Mouse (Mus musculus) C2C12 (cell line): ENCODE measurements around the gene Rhobtb1. TPM values are rescaled to one million over a fixed set of nuclear protein-coding genes. Genes with fewer than 3 reads are reported as not detected.

ENCODE experiments used
- H3K27me3 ChIP-seq: one replicate; pipeline ENCODE4 v1.6.1; 2011; ENCODE audit not compliant: control insufficient read depth, insufficient read depth, insufficient read length
- H3K36me3 ChIP-seq: one replicate; pipeline ENCODE4 v1.6.1; 2011; ENCODE audit not compliant: control insufficient read depth, insufficient read depth
- H3K4me3 ChIP-seq: one replicate; pipeline ENCODE4 v1.5.1; 2011; ENCODE audit warnings: mild to moderate bottlenecking, control low read depth; ENCODE audit not compliant: poor library complexity, insufficient read depth, severe bottlenecking
- H3K79me2 ChIP-seq: one replicate; pipeline ENCODE4 v1.6.1; 2011; ENCODE audit not compliant: control insufficient read depth, insufficient read depth
- H3K79me3 ChIP-seq: one replicate; pipeline ENCODE4 v1.6.1; 2011; ENCODE audit warnings: low read depth, control low read depth
- H3ac ChIP-seq: one replicate; pipeline ENCODE3; 2011; ENCODE audit warnings: low read depth; ENCODE audit not compliant: control insufficient read depth, insufficient read length
- CEBPB ChIP-seq: IDR thresholded peaks from one replicate; pipeline ENCODE4 v1.6.1; 2011; ENCODE audit warnings: low read depth, mild to moderate bottlenecking, control low read depth, moderate library complexity
- CTCF ChIP-seq: IDR thresholded peaks from one replicate; pipeline ENCODE4 v1.5.1; 2011; ENCODE audit not compliant: control insufficient read depth, insufficient read depth, insufficient read length
- FOSL1 ChIP-seq: IDR thresholded peaks from one replicate; pipeline ENCODE4 v1.8.0; 2011; ENCODE audit warnings: mild to moderate bottlenecking, low read length; ENCODE audit not compliant: poor library complexity, insufficient read depth, severe bottlenecking
- MAX ChIP-seq: IDR thresholded peaks from one replicate; pipeline ENCODE4 v1.6.1; 2011; ENCODE audit warnings: mild to moderate bottlenecking, control low read depth
- MYOD1 ChIP-seq: IDR thresholded peaks from one replicate; pipeline ENCODE4 v1.6.1; 2011; ENCODE audit warnings: low read depth; ENCODE audit not compliant: control insufficient read depth, insufficient read length
- MYOG ChIP-seq: IDR thresholded peaks from one replicate; pipeline ENCODE4 v1.6.1; 2011; ENCODE audit not compliant: control insufficient read depth, insufficient read length; ENCODE audit errors: extremely low read depth
- USF1 ChIP-seq: IDR thresholded peaks from one replicate; pipeline ENCODE4 v1.6.1; 2011; ENCODE audit warnings: low read depth, mild to moderate bottlenecking, control low read depth, moderate library complexity
- polyA plus RNA-seq: library from polyadenylated mRNA; unstranded; fragments of >200 nt; fragmentation: generic; extraction: Trizol; gene quantifications from one replicate; pipeline ENCODE4 v1.2.1, GENCODE M21; 2012; ENCODE audit warnings: missing spikeins

Gene Rhobtb1
- polyA plus RNA-seq, 1 experiment = 3.8 TPM

GRCm38 (mm10) chr10:69245151-69245550, 93.9 kb downstream of the Rhobtb1 start:
- Histone ChIP-seq H3K79me2 (no peaks in the 10 kb centered on the region), H3ac (no peak overlapping the region), H3K36me3 (no peaks in the 10 kb centered on the region), H3K79me3 (no peaks in the 10 kb centered on the region), H3K27me3 (no peaks in the 10 kb centered on the region), H3K4me3 (no peak overlapping the region)
- TF ChIP-seq FOSL1 (no peak), CTCF (no peak), USF1 (no peak), CEBPB (no peak), MYOD1 (no peak), MYOG (no peak), MAX (no peak)

- no peaks in the 10 kb centered on the region for H3K36me3 ChIP-seq
- no peak overlapping the region for H3K4me3 ChIP-seq
- TF ChIP-seq FOSL1 (no peak), MYOG (no peak), MYOD1 (no peak), MAX (no peak), CEBPB (no peak), CTCF (no peak), USF1 (no peak)
- no peaks in the 10 kb centered on the region for H3K79me3 ChIP-seq
- no peak overlapping the region for H3ac ChIP-seq
- no peaks in the 10 kb centered on the region for H3K27me3 ChIP-seq
- no peaks in the 10 kb centered on the region for H3K79me2 ChIP-seq
Measured at GRCm38 (mm10) chr10:69245906-69246668, 94.9 kb downstream of the Rhobtb1 start.

- TF ChIP-seq MAX = no peak
- TF ChIP-seq FOSL1 = no peak
- TF ChIP-seq CEBPB = no peak
- Histone ChIP-seq H3K27me3 (no peaks in the 10 kb centered on the region), H3K4me3 (no peak overlapping the region), H3K36me3 (no peaks in the 10 kb centered on the region), H3K79me3 (no peaks in the 10 kb centered on the region), H3K79me2 (no peaks in the 10 kb centered on the region), H3ac (no peak overlapping the region)
Measured at GRCm38 (mm10) chr10:69246762-69247161, 95.5 kb downstream of the Rhobtb1 start.

- no peak overlapping the region for H3K4me3 ChIP-seq
- H3K79me2 ChIP-seq = no peaks in the 10 kb centered on the region
- H3K36me3 ChIP-seq = no peaks in the 10 kb centered on the region
- no peaks in the 10 kb centered on the region for H3K79me3 ChIP-seq
- TF ChIP-seq MYOG (no peak), FOSL1 (no peak), CTCF (no peak), MAX (no peak), CEBPB (no peak), USF1 (no peak), MYOD1 (no peak)
- no peak overlapping the region for H3ac ChIP-seq
- no peaks in the 10 kb centered on the region for H3K27me3 ChIP-seq
Measured at GRCm38 (mm10) chr10:69247311-69248033, 96.2 kb downstream of the Rhobtb1 start.

GRCm38 (mm10) chr10:69248261-69249160, 97.3 kb downstream of the Rhobtb1 start:
- Histone ChIP-seq H3ac (no peak overlapping the region), H3K4me3 (no peak overlapping the region), H3K36me3 (no peaks in the 10 kb centered on the region), H3K79me3 (no peaks in the 10 kb centered on the region), H3K27me3 (no peaks in the 10 kb centered on the region), H3K79me2 (no peaks in the 10 kb centered on the region)
- TF ChIP-seq FOSL1 = no peak
- TF ChIP-seq CEBPB = no peak
- no peak for TF ChIP-seq MYOD1
- no peak for TF ChIP-seq MAX
- TF ChIP-seq MYOG = no peak
- TF ChIP-seq CTCF = no peak
- TF ChIP-seq USF1 = no peak
